ENCODE assay signal across 8 mouse cellular contexts in the genomic region with DNA sequence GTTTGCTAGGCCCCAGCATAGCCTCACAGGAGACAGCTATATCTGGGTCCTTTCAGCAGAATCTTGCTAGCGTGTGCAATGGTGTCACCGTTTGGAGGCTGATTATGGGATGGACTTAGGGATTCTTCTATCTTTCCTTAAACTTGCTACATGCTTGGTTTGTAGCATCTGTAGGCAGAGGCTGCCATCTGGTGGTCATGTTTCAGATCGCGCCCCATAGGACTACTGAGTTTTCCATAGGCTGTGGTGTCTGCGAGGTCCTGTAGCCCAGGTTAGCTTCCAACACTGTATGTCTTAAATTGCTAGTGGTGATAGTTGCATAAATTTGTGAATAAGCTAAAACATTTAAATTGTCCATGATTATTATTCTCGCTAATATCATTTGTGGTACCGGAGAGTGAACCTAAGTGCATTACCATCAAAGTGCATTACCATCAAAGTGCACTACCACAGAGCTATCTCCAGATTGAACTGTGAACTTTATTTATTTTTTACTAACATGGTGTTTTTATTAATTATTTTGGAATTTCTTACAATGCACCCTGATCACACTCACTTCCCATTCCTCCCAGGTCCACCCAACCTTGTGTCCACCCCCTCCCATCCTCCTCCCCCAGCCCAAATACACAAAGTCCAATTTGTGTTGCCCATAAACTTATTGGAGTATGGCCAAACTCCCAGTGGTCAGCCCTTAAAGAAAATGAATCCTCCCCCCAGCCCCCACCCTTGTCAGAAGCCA. TPM values are rescaled to one million over a fixed set of nuclear protein-coding genes. Genes with fewer than 3 reads are reported as not detected.
DNase-seq lines count a peak whose midpoint lies in the region; ATAC-seq and TF ChIP-seq lines count a peak whose summit lies in the region.

No protein-coding gene starts in this region.

- ATAC-seq in forebrain, postnatal 0 days, result peak; percentile 92
- ATAC-seq in hindbrain, embryonic 12.5 days (ENCODE audit: low FRiP score), result peak; percentile 83

- no peaks in the 10 kb centered on the region; the same call in 1 of the 2 replicates for H3K27me3 ChIP-seq in forebrain, postnatal 0 days (ENCODE audit: insufficient read depth, low read length)
- no peaks in the 10 kb centered on the region for H3K27me3 ChIP-seq in hindbrain, embryonic 12.5 days

- H3K4me1 ChIP-seq in forebrain, postnatal 0 days (ENCODE audit: insufficient read depth), result no peaks in the 10 kb centered on the region
- peaks cover 2% of the 10 kb centered on the region; the same call in 1 of the 2 replicates for H3K4me1 ChIP-seq in hindbrain, embryonic 12.5 days

- no peaks in the 10 kb centered on the region for H3K36me3 ChIP-seq in forebrain, postnatal 0 days (ENCODE audit: insufficient read depth)
- no peaks in the 10 kb centered on the region for H3K36me3 ChIP-seq in hindbrain, embryonic 12.5 days

- H3K27ac ChIP-seq in forebrain, postnatal 0 days (ENCODE audit: low read depth, low read length), result no peak overlapping the region
- H3K27ac ChIP-seq in hindbrain, embryonic 12.5 days, result no peak overlapping the region

- no peak overlapping the region for H3K4me3 ChIP-seq in forebrain, postnatal 0 days (ENCODE audit: low read depth, low read length)
- no peak overlapping the region for H3K4me3 ChIP-seq in hindbrain, embryonic 12.5 days

- TF ChIP-seq CTCF in forebrain, postnatal 0 days (IDR thresholded peaks at IDR 0.05; ENCODE audit: low read depth), result peak; percentile 92

- DNase-seq in Muller cell, postnatal 12 days (ENCODE audit: inconsistent ontology term), result peak; percentile 53
- DNase-seq in cerebellum, adult 18-20 months, result peak; percentile 75 to 83
- peak; percentile 89 for DNase-seq in forebrain, postnatal 0 days
- peak; percentile 68 for DNase-seq in layer of hippocampus, adult 9-11 months
- DNase-seq in lung, postnatal 14 days, result peak; percentile 81
- peak; percentile 82 for DNase-seq in retina, postnatal 1 day
- DNase-seq in urinary bladder, adult 2 months (ENCODE audit: low spot score), result peak; percentile 57

- H3K9me3 ChIP-seq in forebrain, postnatal 0 days (ENCODE audit: low read length), result no peaks in the 10 kb centered on the region
- no peaks in the 10 kb centered on the region for H3K9me3 ChIP-seq in hindbrain, embryonic 12.5 days (replicated peaks)

- no peak overlapping the region for H3K4me2 ChIP-seq in forebrain, postnatal 0 days (ENCODE audit: low read depth)
- no peak overlapping the region for H3K4me2 ChIP-seq in hindbrain, embryonic 12.5 days (replicated peaks)

- no peak overlapping the region for H3K9ac ChIP-seq in forebrain, postnatal 0 days
- H3K9ac ChIP-seq in hindbrain, embryonic 12.5 days, result no peak overlapping the region

- WGBS in forebrain, postnatal 0 days, result 8% methylated on average over 7 of the region's 7 CpGs
- 9% methylated on average over 7 of the region's 7 CpGs for WGBS in hindbrain, embryonic 12.5 days

RNA-seq across cellular contexts. Expression of a gene that starts 26.7 kb away (rescaled TPM):
- total RNA-seq in forebrain, postnatal 0 days (2014; rRNA removed), result 172 and 198 TPM in 2 replicates
- polyA plus RNA-seq in forebrain, postnatal 0 days (2015; fragmentation: Nextera tagmentation; extraction: Ambion mirVana), result 190 and 208 TPM in 2 replicates
- polyA plus RNA-seq in hindbrain, embryonic 12.5 days (2016; fragmentation: Nextera tagmentation; extraction: Ambion mirVana), result 162 and 164 TPM in 2 replicates
- polyA plus RNA-seq in urinary bladder, adult 2 months (2012; rRNA removed), result 99.3 and 124 TPM in 2 replicates
